Mouse (Mus musculus) left cerebral cortex, postnatal 25 days (tissue): ENCODE data around the gene Plekha7. TPM values are rescaled to one million over a fixed set of nuclear protein-coding genes. Genes with fewer than 3 reads are reported as not detected.
A peak's percentile ranks its signal among the peaks of the same experiment; 100 is the strongest.

Experiments
- DNase-seq, 2 experiments: peaks; one replicate each; pipeline ENCODE4 v3.0.0; 2022; ENCODE audit warnings: low spot score in 2 of 2, mixed read lengths in 1 of 2
- intact Hi-C: fragments of 180-260 bp; cut with DNase I; formaldehyde crosslinking; loops from one replicate; pipeline ENCODE4 v1.15.1; 2025
- total RNA-seq, 2 experiments: library from RNA; stranded (reverse); gene quantifications; 2 replicates each; pipeline ENCODE4 v1.2.3; 2021

The Plekha7 gene
- total RNA-seq, 2 experiments from 2014 or later, result 19.2 to 20.3 TPM

DNA sequence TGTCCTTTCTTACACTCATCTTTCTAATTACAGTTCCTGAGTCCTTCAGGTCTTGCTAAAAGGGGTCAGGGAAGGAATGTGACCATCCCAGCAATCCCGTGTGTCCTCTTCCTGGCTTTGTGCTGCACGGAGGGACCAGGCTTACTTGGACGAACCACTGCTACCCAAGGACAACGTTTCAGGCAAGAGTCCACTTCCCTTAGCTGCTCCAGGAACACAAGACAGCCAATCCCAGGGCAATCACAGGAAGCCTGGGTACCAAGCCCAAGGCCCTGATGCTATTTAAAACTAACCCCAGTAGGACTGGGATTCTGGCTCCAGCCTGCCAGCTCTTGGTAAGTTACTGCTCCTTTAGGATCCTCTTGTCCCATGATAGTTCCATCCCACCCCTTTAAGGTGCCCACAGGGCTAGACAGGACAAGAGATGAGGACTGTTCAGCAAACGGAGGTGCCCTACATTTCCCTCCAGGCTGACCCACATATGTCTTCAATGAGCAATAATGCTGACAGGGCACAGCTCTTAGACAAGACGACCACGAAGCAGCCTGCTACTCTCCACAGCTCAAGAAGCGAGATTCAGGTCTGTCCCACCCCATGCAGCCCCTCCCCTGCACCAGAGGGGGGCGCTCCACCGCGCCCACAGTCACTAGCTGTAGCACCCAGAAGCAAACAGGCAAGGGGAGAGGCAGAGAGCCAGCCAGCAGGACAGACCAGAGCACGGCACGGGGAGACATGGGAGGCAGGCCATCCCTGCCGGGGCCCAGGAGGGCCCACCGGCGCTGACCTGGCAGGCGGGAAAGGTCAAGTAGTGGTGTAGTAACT lies 151.9 kb downstream of the Plekha7 start:
- DNase-seq, result no peak
- intact Hi-C loops, result no loop called here

- no peak for DNase-seq
- intact Hi-C loops, result no loop called here
Observed at GRCm38 (mm10) chr7:116153781-116154368, 154.3 kb downstream of the Plekha7 start.

GRCm38 (mm10) chr7:116149568-116149967 lies 158.6 kb downstream of the Plekha7 start:
- intact Hi-C loops, result no loop called here
- no peak for DNase-seq

DNA sequence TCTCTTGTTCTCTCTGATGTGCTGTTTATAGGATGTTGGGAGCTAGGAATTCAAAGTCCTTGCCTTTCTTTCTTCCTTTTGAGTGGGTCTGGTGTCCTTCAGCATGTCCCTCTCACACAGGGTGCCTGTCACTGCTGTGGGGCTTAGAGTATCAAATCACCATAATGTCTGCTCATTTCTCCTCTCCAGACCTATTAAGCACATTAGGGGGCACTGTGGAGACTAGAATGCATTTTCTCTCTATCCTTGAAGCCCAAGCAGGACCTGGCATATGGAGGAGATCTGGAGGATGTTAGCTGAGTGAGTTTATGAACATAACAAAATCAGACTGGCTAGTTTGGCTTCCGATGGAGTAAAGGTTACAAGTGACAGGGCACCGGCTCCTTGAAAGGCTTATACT lies 161.1 kb downstream of the Plekha7 start:
- no peak for DNase-seq
- intact Hi-C loops, result no loop called here

GRCm38 (mm10) chr7:116145030-116145429 lies 163.1 kb downstream of the Plekha7 start:
- DNase-seq, result no peak
- intact Hi-C loops, result no loop called here

DNA sequence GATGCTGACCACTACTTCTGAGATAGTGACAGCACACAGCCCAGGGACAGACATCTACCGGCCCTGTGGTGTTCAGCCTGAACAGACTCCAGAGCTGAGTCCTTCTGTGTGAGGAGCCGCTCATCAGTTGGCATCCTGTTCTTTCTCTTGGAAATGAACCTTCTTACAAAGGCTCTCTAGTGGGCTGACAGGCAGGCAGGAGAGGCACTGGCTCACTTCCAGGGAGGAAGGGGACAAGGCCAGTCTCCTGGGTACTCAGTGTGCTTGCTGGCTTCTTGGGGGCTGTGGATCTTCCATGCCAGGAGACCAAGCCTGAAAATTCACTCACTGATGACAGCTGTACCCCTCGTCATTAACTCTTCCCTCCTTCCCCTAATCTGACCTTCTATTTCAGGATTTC lies 170.5 kb downstream of the Plekha7 start:
- DNase-seq, result no peak
- intact Hi-C loops, result no loop called here

GRCm38 (mm10) chr7:116137149-116137548 lies 171.0 kb downstream of the Plekha7 start:
- no peak for DNase-seq
- intact Hi-C loops, result no loop called here

GRCm38 (mm10) chr7:116134413-116135292 lies 173.5 kb downstream of the Plekha7 start:
- DNase-seq, result peak in 1 of 2 experiments; percentile 33
- intact Hi-C loops, result no loop called here

DNA sequence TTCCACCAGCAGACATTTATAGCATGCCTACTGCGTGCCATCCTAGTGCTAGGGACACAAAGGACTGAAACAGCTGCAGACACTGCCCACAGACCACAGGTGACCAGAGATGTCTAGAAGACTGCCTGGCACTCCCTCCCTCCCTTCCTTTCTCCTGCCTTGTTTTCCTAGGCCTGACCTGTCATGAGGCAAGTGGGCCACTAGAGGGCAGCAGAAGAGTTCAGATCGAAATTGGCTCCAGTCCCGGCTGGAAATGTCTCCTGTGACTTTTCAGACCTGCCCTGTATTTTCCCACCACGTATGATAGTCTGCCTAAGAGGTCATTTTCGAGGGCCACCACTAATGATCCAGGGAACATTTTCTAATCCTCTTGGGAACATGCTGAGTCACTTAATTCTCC lies 176.1 kb downstream of the Plekha7 start:
- DNase-seq, result peak; percentile 81 to 84
- intact Hi-C loops, result no loop called here

- intact Hi-C loops, result no loop called here
- DNase-seq, result peak; percentile 32 to 51
Observed at GRCm38 (mm10) chr7:116131390-116131789, 176.8 kb downstream of the Plekha7 start.

- intact Hi-C loops, result no loop called here
Observed at GRCm38 (mm10) chr7:116129374-116129773, 178.8 kb downstream of the Plekha7 start.

GRCm38 (mm10) chr7:116128286-116128685 lies 179.9 kb downstream of the Plekha7 start:
- no peak for DNase-seq
- intact Hi-C loops, result no loop called here

More at GRCm38 (mm10) chr7:116129374-116129773, 178.8 kb downstream of the Plekha7 start:
- DNase-seq, result no peak

- intact Hi-C loops, result no loop called here
- DNase-seq, result no peak
Observed at GRCm38 (mm10) chr7:116127052-116127451, 181.1 kb downstream of the Plekha7 start.

- DNase-seq, result no peak
- intact Hi-C loops, result no loop called here
Observed at GRCm38 (mm10) chr7:116125671-116126070, 182.5 kb downstream of the Plekha7 start.

DNA sequence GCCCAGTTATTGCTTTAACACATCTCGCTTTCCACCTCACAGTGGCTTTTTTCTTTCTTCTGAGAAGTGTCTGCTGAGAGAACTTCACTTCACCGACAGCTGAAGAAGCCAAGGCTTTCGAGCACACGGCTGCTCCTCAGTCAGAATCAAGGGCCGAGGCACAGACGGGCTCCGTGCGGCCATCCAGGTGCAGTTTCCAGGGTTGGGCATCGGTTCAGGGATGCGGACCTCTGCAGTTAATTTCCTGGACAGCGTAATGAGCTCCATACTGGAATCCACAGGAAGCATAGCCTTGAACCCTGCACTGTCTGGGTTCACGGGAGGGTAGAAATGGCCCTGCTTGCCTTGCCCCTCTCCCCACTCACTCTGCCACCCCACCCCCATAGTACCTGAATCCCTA lies 184.1 kb downstream of the Plekha7 start:
- no peak for DNase-seq
- intact Hi-C loops, result no loop called here

- intact Hi-C loops, result no loop called here
- DNase-seq, result peak; percentile 7 to 60
Observed at GRCm38 (mm10) chr7:116123597-116123985, 184.6 kb downstream of the Plekha7 start.

DNA sequence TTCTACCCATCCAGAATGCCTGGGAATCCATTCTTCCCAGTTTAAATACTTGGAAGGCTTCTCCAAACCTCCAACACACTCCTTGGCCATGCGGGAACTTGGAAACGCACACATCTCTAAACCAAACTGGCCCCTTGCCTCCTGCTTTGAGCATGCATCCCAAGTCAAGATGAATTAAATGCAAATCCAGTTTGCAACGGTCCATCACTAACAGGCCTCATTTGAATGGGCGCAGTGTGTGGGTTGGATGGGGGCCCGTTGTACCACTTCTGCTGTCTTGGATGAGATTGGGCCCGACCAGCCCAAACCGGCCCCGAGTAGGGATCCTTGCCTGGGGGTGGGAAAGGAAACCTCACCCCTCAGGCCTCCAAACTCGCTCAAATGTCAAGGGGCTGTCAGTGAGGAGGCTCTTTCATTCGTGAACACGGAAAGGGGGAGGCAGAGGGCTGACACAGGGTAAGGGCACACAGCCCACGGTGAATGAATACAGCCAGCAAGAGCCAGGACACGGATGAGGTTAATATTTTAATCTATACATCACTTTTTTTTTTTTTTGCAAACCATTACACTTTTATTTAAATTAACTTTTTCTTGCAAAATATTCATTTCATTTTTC lies 185.1 kb downstream of the Plekha7 start:
- intact Hi-C loops, result no loop called here
- peak in 1 of 2 experiments; percentile 41 for DNase-seq

DNA sequence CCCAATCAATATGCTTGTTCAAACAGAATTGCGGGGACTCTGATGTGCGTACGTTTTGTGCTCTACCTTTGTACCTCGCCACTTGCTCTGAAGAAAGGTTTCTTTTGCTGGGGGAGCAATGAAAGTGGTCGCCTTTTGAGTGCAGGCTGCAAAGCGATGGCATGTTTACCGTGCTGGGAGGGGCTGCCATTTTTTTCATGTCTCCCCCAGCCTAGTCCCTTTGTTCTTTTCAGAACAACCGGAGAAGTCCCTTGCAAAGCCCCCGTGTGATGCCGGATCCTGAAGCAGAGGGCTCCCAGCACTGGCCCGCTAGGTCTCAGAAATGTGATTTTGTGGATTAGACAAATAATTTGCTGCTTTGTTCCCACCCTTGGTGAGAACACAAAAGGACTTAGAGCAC lies 187.0 kb downstream of the Plekha7 start:
- intact Hi-C loops, result no loop called here
- no peak for DNase-seq

GRCm38 (mm10) chr7:116120737-116121136 lies 187.4 kb downstream of the Plekha7 start:
- intact Hi-C loops, result no loop called here
- no peak for DNase-seq

- intact Hi-C loops, result no loop called here
- DNase-seq, result no peak
Observed at GRCm38 (mm10) chr7:116119306-116119857, 188.8 kb downstream of the Plekha7 start.
